Mouse (Mus musculus) C2C12 (cell line): Measurements from ENCODE around the gene Zfp790. TPM values are rescaled to one million over a fixed set of nuclear protein-coding genes. Genes with fewer than 3 reads are reported as not detected.
"Not testable (repeated sequence)": the region's sequence is repeated elsewhere in the genome, so short reads cannot be mapped to it uniquely, and the experiment has no call there.

Source experiments
- H3K27me3 ChIP-seq: one replicate; pipeline ENCODE4 v1.6.1; 2011; ENCODE audit not compliant: control insufficient read depth, insufficient read depth, insufficient read length
- H3K36me3 ChIP-seq: one replicate; pipeline ENCODE4 v1.6.1; 2011; ENCODE audit not compliant: control insufficient read depth, insufficient read depth
- H3K4me3 ChIP-seq: one replicate; pipeline ENCODE4 v1.5.1; 2011; ENCODE audit warnings: mild to moderate bottlenecking, control low read depth; ENCODE audit not compliant: poor library complexity, insufficient read depth, severe bottlenecking
- H3K79me2 ChIP-seq: one replicate; pipeline ENCODE4 v1.6.1; 2011; ENCODE audit not compliant: control insufficient read depth, insufficient read depth
- H3K79me3 ChIP-seq: one replicate; pipeline ENCODE4 v1.6.1; 2011; ENCODE audit warnings: low read depth, control low read depth
- H3ac ChIP-seq: one replicate; pipeline ENCODE3; 2011; ENCODE audit warnings: low read depth; ENCODE audit not compliant: control insufficient read depth, insufficient read length
- CEBPB ChIP-seq: IDR thresholded peaks from one replicate; pipeline ENCODE4 v1.6.1; 2011; ENCODE audit warnings: low read depth, mild to moderate bottlenecking, control low read depth, moderate library complexity
- CTCF ChIP-seq: IDR thresholded peaks from one replicate; pipeline ENCODE4 v1.5.1; 2011; ENCODE audit not compliant: control insufficient read depth, insufficient read depth, insufficient read length
- FOSL1 ChIP-seq: IDR thresholded peaks from one replicate; pipeline ENCODE4 v1.8.0; 2011; ENCODE audit warnings: mild to moderate bottlenecking, low read length; ENCODE audit not compliant: poor library complexity, insufficient read depth, severe bottlenecking
- MAX ChIP-seq: IDR thresholded peaks from one replicate; pipeline ENCODE4 v1.6.1; 2011; ENCODE audit warnings: mild to moderate bottlenecking, control low read depth
- MYOD1 ChIP-seq: IDR thresholded peaks from one replicate; pipeline ENCODE4 v1.6.1; 2011; ENCODE audit warnings: low read depth; ENCODE audit not compliant: control insufficient read depth, insufficient read length
- MYOG ChIP-seq: IDR thresholded peaks from one replicate; pipeline ENCODE4 v1.6.1; 2011; ENCODE audit not compliant: control insufficient read depth, insufficient read length; ENCODE audit errors: extremely low read depth
- USF1 ChIP-seq: IDR thresholded peaks from one replicate; pipeline ENCODE4 v1.6.1; 2011; ENCODE audit warnings: low read depth, mild to moderate bottlenecking, control low read depth, moderate library complexity
- microRNA-seq: library from miRNA; unstranded; fragments of <30 nt; microRNA quantifications from one replicate; pipeline ENCODE4, GENCODE M21; 2019; ENCODE audit warnings: borderline microRNAs expressed
- polyA plus RNA-seq: library from polyadenylated mRNA; unstranded; fragments of >200 nt; fragmentation: generic; extraction: Trizol; gene quantifications from one replicate; pipeline ENCODE4 v1.2.1, GENCODE M21; 2012; ENCODE audit warnings: missing spikeins

Gene Zfp790
- polyA plus RNA-seq, 1 experiment: 2.5 TPM

GRCm38 (mm10) chr7:29874256-29874655, 58.3 kb downstream of the Zfp790 start:
- Histone ChIP-seq H3K79me3 (no peaks in the 10 kb centered on the region), H3K79me2 (no peaks in the 10 kb centered on the region), H3K36me3 (no peaks in the 10 kb centered on the region), H3K4me3 (no peak overlapping the region), H3K27me3 (no peaks in the 10 kb centered on the region), H3ac (no peak overlapping the region)
- TF ChIP-seq CTCF (no peak), MYOD1 (no peak), USF1 (no peak), FOSL1 (no peak), MYOG (no peak), CEBPB (no peak), MAX (no peak)

GRCm38 (mm10) chr7:29877561-29877960, 61.6 kb downstream of the Zfp790 start:
- H3K4me3 ChIP-seq, H3K27me3 ChIP-seq, H3K79me2 ChIP-seq, H3ac ChIP-seq, H3K36me3 ChIP-seq, H3K79me3 ChIP-seq: not testable (repeated sequence)

- Histone ChIP-seq H3K79me3 (no peaks in the 10 kb centered on the region), H3K79me2 (no peaks in the 10 kb centered on the region), H3K4me3 (no peak overlapping the region), H3K27me3 (no peaks in the 10 kb centered on the region), H3ac (no peak overlapping the region), H3K36me3 (no peaks in the 10 kb centered on the region)
- TF ChIP-seq MAX (no peak), CEBPB (no peak), MYOD1 (no peak), MYOG (no peak), CTCF (no peak), USF1 (no peak)
Measured at GRCm38 (mm10) chr7:29880056-29880455, 64.1 kb downstream of the Zfp790 start.

Small RNA genes within 50 kb of the gene (microRNA-seq; reads per million reads assigned to microRNA genes)
- 2.8 reads per million, percentile 44 among the genes with 10 or more reads in this experiment for gene Mir1964

Other genes with a start within 250 kb of the Zfp790 start
- not detected for gene Catsperg2, start 89.1 kb upstream of the Zfp790 start, polyA plus RNA-seq
- gene Zfp84, start 47.6 kb upstream of the Zfp790 start, polyA plus RNA-seq: 3.0 TPM
- gene Zfp30, start 32.1 kb upstream of the Zfp790 start, polyA plus RNA-seq: 1.4 TPM
- 1.0 TPM for gene Zfp940, start 37.6 kb downstream of the Zfp790 start, polyA plus RNA-seq
- gene Zfp420, start 43.9 kb downstream of the Zfp790 start, polyA plus RNA-seq: 0.78 TPM
- 3.0 TPM for gene Zfp27, start 90.5 kb downstream of the Zfp790 start, polyA plus RNA-seq
- 1.8 TPM for gene Zfp383, start 92.1 kb downstream of the Zfp790 start, polyA plus RNA-seq
- gene Zfp74, start 138.0 kb downstream of the Zfp790 start, polyA plus RNA-seq: 1.9 TPM
- 11.0 TPM for gene Zfp568, start 167.8 kb downstream of the Zfp790 start, polyA plus RNA-seq
- 0.40 TPM for gene Zfp14, start 235.3 kb downstream of the Zfp790 start, polyA plus RNA-seq